Mouse (Mus musculus): ENCODE data around the gene Dcaf11.

The Dcaf11 gene

DNA sequence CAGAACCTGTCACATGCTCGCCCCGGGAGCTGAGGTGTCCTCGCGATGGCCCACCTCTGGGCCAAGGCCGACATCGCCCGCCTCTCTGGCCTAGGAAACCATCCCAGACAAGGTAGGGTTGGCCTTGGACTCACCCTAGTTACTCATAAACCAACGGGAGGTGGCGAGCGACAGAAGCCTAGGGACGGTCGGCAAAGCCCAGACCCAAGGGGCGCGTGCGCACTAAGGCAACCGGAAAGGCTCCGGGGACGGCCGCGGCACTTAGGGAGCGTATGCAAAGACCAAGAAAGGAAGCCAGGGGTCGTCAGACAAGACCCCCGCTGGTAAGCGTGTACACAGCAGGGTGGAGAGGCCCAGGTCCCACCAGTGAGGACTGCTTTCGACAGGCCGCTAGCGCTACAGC lies at the start of gene Dcaf11:
Dcaf11 (plus strand) TSS at position 208 of the 403 bp plus-strand sequence.
- DNase-seq (ENCODE audit: low read depth, low spot score) = peak; percentile 97

DNA sequence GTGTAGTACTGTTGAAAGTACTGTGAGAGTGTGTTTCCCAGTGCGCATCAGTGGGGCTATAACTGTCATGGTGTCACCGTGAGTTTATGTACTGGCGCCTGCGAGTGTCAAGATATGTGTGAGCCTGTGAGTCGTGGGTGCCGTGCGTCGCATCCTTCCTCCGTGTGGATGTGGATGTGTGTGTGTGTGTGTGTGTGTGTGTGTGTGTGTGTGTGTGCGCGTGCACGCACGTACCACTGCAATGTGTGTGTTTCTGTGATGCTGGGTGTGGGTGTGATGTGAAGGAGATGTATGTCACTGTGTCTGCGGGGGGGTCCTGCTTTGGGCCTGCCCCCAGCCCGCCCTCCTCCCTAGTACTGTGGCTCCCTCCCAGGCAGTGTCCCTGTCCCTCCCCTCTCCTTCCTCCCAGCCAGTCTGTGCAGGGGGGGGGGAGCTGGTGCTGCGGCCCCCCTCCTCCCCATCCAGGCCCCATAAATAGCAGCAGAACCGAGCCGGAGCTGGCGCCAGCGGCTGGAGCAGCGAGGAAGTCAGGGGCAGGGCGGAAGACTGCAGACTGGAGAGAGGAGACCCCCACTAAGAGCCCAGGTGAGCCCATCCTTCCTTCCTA lies 49.6 kb upstream of the Dcaf11 start, which contains the start of gene Cpne6:
Cpne6 (plus strand) TSS at position 321 of the 607 bp plus-strand sequence.
- DNase-seq (ENCODE audit: low read depth, low spot score) = peak; percentile 83

DNA sequence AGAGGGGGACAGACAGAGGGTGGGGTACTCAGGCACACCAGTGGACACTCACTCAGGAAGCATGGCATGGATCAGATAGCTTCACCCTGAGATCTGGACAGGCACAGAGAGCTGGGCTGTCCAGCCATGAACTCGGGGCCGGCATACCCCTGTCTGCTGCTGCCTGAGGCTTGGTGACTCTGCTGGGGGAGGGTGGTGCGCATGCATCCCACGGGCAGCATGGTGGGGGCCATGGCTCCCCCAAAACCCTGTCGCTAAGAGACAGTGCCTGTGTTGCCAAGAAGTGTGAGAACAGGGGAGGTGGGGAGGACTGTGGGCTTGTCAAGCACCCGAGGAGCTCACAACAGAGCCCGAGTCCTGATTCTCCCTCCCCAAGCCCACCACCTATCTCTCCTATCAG lies 48.8 kb upstream of the Dcaf11 start:
- peak; percentile 88 for DNase-seq (ENCODE audit: low read depth, low spot score)

DNA sequence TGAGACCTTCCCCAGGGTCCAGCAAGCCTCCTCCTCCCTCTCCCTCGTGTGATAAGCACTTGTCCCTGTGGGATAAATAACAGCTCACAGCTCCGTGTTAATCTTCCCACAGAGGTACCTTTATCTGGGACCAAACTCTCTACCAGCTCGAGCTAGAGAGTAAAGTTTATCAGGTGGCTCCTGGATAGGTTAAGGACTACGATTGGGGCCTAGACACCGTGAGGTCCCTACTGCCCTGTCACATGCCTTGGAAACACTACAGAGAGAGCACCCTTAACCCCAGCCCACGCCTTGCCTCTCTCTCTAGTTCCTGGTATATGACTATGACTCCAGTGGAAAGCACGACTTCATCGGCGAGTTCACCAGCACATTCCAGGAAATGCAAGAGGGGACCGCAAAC lies 45.9 kb upstream of the Dcaf11 start:
- no peak for DNase-seq (ENCODE audit: low read depth, low spot score)

DNA sequence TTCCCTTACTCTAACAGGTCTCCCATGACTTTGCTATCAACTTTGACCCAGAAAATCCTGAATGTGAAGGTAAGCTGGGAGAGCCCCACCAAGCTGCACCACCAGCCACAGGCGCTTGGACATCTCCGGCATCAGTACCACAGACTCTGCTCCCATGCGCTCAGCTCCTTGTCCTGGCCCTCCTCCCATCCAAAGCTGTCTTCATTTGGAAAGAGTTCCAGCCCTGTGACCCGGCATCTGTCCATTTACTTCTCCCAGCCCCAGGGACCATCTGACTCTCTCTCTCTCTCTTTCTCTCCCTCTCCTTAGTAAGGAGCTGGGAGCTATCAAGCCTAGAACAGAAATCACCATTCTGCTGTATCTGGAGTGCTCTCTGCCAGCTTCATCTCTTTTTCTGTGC lies 44.0 kb upstream of the Dcaf11 start:
- DNase-seq (ENCODE audit: low read depth, low spot score) = no peak

DNA sequence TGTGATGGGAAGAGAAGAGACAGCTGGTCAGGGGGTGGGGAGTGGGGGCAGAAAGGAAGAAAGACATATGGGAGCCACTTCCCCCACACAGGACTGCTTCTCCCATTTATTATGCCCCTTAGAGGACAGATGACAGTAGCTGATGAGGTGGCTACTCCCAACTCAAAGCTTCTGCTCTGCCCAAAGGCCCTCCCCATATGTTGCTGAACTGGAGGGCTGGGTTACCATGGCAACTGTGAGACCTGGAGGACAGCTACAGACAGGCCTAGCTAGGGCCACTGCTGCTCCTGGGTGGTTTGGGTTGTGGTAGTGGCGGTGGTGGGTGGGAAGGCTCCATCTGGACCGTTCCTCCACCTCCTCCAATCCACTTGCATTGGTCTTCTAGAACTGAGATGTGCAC lies 40.9 kb upstream of the Dcaf11 start:
- DNase-seq (ENCODE audit: low read depth, low spot score) = peak; percentile 89

DNA sequence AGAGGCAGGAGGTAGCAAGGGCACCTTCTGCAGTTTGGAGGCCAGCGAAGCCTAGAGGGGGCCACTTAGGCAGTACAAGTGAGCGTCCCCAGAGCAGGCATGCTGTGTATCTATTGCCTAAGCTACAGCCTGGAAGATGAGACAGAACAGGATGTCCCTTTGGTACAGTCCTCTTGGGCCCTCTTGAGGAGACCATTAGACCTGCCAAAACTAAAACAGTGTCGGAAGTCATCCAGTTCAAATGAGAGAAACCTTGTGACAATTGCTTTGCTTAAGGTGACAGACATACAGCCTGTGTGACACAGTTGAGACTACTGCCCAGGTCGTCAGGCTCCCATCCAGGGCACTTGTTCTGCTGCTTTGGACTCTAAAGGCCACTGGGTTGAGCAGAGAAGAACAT lies 40.2 kb upstream of the Dcaf11 start:
- peak; percentile 54 for DNase-seq (ENCODE audit: low read depth, low spot score)

DNA sequence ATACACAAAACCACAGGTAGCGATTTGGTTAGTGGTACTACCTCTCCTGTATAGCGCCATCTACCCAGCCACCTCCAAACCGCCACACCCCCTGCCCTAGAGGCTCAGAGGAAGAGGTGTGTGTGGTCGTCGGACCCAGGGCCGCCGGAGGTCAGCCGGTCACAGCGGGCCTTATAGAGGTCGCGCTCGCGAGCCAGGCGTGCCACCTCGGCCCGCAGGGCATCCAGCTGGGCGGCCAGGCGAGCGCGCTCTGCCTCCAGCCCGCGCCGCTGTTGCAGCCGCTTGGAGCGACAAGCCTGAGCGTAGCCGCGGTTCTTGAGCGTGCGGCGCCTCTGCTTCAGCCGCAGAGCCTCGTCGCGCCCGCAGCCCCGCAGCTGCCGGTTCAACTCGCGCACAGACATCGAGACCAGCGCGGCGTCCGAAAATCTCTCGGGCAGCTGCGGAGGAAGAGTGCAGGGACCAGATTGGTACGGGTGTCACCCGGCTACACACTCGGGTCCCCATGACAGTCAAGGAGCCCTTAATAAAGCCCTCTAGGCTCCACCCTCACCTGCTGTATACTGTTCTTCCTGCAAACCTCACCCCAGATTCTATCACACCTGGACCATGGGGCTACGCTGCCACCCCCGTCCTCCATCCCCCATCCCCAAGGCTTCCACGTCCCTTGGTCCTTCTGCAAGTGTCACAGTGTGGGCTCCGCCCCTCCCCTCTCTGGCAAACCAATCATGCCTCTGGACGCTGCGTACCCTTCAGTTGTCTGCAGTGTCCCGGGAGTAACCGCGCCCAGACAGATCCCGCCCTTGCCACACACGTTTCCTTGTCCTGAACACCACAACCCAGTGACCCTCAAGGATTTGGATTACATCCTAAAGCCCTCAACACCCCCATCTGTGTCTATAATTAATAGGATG lies 39.1 kb upstream of the Dcaf11 start:
- DNase-seq (ENCODE audit: low read depth, low spot score) = peak; percentile 63

DNA sequence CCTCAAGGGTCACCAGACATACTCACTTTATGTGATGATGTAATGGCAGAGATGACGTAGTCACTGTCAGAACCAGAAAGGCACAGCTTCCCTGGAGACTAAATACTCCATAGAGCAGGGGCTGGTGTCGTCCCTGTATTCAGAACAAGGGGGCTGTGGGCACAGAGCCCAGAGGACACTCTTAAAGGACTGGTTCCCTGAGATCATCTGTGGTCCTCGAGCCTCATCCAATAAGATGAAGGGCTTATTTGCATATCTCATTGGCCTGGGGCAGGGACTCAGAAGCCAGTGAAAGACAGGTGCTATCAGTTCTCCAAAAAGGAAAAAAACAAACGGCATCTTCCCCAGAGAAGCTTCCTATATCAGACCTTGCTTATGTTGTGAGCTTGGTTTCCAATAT lies 35.7 kb upstream of the Dcaf11 start:
- DNase-seq (ENCODE audit: low read depth, low spot score) = no peak

DNA sequence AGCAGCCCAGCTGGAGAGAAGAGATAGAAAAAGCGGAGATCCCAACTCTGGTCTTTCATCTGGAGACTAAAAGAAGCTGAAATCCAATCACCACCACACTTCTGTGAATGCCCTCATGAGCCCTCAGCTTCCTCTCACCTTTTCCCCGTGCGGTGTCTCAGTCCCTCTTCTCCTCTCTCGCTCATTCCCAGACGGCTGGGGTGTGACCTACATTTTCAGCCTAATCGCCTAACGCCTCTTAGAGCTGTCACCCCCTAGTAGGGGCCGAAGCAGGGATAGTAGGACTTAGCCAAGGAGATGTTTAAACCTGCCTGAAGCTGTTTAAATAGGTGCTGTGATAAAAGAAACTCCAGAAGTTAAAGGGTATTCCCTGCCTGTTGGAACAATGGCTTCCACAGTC lies 35.0 kb upstream of the Dcaf11 start, which contains the start of gene Nrl:
Nrl (minus strand) TSS at position 197 of the 400 bp plus-strand sequence.
- DNase-seq (ENCODE audit: low read depth, low spot score) = no peak

DNA sequence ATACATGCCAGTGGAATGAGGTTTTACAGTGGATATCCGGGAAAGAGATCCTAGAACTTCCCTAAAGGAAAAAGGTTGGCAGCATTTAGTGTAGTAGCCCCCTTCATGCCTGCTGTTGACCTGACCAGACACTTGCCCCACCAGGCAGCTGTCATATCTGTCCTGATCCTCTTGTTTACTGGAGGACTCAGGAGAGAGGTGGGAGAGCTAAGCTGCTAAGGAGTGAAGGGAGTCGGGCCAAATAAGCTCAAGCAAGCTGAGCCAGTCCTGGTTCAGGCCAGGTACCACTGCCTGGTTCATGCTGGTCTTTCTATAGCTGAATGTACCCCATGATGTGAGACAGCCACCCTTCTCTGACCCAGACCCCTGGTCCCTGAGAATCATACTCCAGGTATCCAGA lies 33.1 kb upstream of the Dcaf11 start:
- no peak for DNase-seq (ENCODE audit: low read depth, low spot score)

DNA sequence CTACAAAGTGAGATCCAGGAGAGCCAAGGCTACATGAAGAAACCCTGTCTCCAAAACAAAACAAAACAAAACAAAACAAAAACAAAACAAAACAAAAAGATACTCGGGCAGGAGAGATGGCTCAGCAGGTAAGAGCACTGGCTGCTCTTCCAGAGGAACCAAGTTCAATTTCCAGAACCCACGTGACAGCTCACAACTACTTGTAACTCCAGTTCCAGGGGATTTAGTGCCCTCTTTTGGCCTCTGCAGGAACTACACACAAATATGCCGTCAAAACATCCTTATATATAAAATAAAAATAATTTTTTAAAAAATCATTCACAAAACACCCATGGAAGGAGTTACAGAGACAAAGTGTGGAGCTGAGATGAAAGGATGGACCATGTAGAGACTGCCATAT lies 31.9 kb upstream of the Dcaf11 start:
- DNase-seq (ENCODE audit: low read depth, low spot score) = peak; percentile 87

DNA sequence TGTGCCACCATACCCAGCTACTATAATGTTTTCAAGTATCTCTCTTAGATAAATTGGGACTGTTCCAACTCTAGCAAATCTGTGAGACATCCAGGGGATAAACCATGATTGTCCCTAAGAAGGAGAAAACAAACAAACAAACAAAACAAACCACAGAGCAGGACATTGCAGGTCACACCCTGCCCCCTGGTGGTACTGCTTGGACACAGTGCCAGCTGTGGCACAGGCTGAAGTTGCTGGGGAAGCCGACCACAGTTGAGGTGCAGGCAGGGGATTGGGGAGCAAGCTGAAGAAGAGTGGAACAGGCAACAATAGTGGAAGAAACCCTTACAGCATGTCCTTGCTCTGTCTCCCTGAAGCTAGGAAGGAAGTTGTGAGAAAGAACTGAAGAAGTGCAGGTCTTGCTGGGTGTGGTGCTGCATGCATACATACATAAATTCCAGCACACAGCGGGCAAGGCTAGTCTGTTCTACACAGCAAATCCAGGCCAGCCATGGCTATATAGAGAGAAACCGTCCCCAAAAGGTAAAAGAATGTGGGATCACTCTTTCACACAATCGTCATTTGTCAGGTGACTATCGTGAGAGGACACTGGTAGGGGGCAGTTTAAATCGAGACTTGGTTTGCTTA lies 23.6 kb upstream of the Dcaf11 start:
- DNase-seq (ENCODE audit: low read depth, low spot score) = peak; percentile 50

DNA sequence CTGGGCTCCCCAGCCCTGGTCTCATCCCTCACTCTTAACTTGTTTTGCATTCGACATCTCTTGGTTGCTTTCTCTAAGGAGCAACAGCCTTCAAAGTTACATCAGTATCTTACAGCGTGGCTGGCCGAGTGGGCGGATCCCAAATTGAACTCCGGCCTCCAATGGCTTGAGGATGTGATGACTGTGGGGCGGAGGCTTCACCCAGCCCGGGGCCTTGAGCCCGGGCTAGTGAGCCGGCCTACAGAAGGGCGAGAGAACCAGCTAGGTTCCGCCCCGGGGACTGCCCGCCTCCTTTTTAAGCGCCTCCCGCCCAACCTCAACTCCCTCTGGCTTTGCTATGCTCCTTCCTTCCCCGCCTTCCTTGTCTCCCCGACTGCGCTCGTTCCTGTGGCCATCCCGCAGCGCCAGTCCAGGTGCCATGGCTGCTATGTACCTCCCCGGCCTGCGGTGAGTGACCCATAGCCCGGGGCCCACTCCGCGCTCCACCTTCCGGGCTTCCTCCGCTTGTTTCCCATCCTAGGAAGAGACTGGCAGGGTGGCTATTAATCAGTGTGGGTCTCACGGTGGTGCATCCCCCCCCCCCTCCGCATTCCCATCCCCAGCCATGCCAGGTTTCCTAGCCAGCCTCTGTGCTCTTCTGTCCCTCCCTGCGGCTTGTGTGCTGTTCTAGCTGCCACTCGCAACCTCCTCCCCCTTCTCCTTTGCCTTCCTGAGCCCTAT lies 19.6 kb upstream of the Dcaf11 start, which contains the start of gene Pck2:
Pck2 (plus strand) TSS at position 200 of the 720 bp plus-strand sequence.
- peak; percentile 95 for DNase-seq (ENCODE audit: low read depth, low spot score)

DNA sequence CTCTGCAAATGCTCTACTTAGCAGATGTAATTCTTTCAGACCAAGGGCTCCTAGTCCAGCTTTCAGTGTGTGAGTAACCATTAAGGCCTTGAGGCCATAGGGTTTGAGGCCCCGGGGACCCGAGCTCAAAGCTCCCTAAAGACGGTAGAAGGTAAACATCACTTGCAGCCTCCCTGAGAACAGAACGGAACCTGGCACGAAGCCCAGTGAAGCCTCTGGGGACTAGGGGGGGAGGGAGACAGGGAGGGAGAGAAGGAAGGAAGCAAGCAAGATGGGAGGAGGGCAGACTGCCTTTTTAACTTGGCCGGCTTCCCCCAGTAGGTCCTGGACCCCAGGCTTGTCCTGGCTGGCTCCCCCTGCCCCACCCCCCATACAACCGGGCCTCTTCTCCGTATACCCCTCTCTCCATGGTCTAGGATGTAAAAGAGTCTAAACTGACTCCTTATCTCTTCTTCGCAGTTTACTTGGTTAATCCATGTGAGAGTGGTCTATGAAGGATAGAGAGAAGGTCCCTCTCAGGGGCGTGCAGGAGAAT lies 19.0 kb upstream of the Dcaf11 start:
- DNase-seq (ENCODE audit: low read depth, low spot score) = peak; percentile 93

DNA sequence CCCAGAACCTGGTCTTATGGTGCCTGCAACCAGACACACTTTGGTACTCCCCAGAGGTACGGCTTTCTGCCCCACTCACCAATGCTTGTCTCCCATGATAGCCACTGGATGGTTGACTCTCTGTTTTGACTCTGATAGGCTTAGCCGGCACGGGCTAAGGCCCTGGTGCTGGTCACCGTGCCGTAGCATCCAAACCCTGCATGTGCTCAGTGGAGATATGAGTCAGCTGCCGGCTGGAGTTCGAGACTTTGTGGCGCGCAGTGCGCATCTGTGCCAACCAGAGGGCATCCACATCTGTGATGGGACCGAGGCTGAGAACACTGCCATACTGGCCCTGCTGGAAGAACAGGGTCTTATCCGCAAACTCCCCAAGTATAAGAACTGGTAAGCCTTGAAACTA lies 17.5 kb upstream of the Dcaf11 start:
- DNase-seq (ENCODE audit: low read depth, low spot score) = no peak

DNA sequence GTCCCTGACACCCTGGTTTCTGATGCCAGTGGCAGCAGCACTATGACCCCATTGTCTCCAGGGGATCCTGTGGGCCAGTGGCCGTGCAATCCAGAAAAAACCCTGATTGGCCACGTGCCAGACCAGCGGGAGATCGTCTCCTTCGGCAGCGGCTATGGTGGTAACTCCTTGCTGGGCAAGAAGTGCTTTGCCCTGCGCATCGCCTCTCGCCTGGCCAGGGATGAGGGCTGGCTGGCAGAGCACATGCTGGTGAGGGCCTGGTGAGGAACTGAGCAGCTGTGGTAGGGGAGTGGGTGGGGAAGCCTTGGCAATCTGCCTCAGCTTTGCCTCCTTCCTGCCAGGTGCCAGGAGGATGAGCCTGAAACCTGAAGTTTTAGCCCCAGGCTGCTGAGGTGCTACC lies 15.5 kb upstream of the Dcaf11 start:
- peak; percentile 54 for DNase-seq (ENCODE audit: low read depth, low spot score)

DNA sequence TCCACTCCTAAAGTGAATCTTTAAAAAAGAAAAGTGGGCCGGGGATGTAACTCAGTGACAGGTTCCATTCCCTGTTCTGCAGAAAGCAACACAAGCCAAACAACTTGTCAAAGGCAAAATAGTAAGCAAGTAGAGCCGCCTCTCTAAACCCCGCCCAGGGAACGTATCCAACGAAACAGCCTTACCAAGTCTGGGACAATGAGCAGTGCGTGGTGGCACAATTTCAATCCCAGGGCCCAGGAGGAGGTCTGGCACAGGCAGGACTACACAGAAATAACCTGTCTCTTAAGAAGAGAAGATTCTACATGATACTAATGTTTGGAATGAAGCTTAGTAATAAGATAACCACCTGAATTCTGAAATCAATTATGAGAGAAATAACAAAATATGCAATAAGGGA lies 9.6 kb upstream of the Dcaf11 start:
- DNase-seq (ENCODE audit: low read depth, low spot score) = peak; percentile 56

DNA sequence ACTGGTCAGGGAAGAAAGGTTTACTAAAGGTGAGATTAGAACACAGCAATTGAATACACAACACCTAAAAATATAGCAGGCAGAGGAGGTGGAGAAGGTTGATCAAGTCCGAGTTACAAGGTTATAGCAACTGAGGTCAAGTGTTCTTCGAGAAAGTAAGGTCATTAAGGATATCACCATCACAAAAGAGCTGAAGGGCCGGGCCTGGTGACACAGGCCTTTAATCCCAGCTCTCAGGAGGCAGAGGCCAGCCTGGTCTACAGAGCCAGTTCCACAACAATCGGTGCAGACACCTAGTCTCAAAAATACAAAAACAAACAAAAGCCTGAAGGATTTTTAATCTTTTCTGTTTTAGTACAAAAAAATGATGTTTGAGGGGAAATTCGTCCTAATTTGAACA lies 8.5 kb upstream of the Dcaf11 start:
- no peak for DNase-seq (ENCODE audit: low read depth, low spot score)

DNA sequence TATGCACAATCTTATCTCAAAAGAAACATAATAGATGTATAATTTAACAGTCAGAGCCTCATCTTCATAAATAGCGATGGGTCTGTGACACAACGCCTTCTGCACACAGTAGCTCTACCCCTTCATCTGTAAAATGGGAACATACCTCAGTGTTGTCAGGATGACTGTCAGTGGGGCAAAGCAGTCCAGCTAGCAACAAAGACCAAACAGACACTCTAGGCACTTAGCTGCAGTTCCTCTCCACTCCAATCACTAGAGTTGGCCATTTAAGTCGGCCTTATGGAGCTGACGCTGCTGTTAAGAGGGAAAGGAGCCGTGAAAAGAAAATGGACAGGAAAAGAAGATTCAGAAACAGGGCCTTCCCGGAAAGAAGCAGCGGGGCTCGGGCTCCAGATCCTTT lies 8.0 kb upstream of the Dcaf11 start:
- no peak for DNase-seq (ENCODE audit: low read depth, low spot score)

DNA sequence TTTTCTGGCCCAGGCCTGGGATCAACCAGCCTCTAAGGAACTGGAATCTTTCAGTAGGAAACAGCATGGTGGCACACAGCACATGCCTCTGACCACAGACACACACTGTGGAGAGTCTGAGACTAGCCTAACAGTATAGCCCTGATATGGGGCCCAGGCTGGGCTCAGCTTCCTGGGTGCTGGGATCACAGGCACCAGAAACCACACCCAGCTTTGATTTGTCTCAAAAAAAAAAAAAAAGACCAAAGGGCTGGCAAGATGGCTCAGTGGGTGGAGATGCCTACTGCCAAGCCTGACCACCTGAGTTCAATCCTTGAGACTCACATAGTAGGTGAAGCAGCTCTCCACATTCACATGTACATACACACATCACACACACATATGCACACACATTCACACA lies 5.2 kb upstream of the Dcaf11 start:
- no peak for DNase-seq (ENCODE audit: low read depth, low spot score)
